Mouse (Mus musculus): ENCODE data around the gene Ubtf.

Gene Ubtf

DNA sequence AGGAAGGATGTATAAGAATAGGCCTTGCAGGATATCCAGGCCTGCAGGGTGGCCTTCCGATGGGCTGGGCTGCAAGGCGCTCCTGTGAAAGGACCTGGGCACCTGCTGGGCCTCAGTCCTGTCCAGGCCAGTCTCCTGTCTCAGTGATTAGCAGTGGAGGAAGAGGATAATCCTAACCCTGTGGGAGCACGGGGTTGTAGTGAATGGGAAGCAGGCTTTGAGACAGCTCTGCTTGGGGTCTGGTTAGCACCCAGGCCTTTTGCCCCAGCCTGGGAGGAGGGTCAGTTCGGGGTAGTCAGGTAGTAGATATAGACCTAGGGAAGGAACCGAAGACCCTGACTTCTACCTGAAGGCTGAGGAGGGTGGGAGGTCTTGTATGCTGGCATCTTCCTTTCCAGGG, 28.1 kb upstream of the Ubtf start:
- DNase-seq (ENCODE audit: low spot score in 2 of 2): no peak

DNA sequence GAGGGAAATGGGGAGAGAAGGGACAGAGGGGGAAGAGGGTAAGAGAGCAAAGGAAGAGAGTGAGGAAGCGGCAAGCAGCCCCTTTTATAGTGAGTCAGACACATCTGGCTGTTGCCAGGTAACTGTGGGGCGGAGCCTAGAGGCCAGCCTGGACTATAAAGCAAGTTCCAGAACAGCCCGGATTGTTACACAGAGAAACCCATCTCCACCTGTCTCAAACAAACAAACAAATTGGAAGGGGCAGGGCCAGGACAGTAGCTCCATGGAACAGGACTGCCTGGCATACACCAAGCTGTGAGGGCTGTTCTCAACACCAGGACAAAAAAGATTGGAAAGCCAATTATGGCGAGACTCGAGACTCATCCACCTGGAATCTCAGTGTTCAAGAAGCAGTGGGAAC, 27.4 kb upstream of the Ubtf start:
- DNase-seq (ENCODE audit: low spot score in 2 of 2): no peak

DNA sequence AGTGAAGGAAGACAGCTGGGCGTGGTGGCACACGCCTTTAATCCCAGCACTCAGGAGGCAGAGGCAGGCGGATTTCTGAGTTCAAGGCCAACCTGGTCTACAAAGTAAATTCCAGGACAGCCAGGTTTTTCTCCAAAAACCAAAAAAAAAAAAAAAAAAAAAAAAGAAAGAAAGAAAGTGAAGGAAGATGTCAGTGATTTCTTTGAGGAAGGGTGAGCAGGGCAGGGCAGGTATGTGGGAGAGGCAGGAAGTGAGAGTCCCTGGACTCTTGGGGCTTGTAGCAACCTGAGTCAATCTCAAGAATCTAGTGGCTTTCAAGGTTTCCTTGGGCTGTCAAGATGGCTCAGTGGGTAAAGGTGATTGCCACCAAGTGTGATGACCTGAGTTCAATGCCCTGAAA, 24.9 kb upstream of the Ubtf start:
- no peak for DNase-seq (ENCODE audit: low spot score in 2 of 2)

DNA sequence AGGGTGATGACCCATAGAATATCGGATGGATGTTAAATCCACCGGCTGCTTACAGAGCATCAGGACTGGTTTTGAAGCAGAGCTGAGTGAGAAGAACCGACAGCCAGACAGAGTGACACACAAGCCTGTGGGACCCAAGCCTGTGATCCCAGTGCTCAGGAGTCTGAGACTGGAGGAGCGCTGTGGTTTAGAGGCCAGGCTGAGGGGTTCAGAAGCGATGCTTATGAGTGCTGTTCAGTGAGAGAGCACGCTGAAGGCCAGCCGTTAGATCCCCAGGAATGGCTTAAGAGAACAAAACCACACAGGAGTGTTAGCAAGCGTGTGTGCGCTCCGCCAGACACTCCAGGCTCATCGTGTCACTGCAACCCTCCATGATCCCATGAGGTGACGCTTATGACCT, 23.2 kb upstream of the Ubtf start:
- no peak for DNase-seq (ENCODE audit: low spot score in 2 of 2)

DNA sequence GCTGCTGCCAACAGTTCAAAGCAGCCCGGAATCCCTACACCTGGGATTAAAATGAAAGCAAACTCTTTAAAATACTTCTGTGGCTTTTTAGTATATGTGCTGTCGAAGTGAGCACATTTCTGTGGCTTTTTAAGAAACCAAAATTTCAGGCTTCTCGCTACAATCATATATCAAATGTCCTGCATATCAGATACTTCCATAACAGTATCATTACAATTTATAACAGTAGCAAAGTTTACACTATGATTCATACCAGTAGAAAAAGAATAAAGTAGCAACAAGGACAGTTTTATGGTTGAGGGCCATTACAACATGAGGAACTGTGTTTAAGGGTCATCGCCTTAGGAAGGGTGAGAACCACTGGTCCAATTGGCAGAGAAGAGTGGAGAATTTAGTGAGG, 21.6 kb upstream of the Ubtf start:
- no peak for DNase-seq (ENCODE audit: low spot score in 2 of 2)

DNA sequence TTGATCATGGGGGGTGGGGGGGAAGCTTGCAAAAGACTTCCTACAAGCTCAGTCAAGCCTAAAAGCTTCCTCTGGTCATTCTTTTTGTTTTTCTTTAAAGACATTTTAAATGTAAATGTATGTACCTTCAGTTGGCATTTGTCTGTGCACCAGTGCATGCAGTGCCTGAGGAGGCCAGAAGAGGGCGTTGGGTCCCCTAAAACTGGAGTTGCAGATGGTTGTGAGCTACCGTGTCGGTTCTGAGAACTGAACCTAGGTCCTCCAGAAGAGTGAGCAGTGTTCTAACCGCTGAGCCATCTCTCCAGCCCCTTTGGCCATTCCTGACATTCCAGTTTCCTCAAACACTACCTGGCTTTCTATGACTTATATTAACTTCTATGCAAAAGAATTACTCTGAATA, 20.1 kb upstream of the Ubtf start:
- DNase-seq (ENCODE audit: low spot score in 2 of 2): no peak

DNA sequence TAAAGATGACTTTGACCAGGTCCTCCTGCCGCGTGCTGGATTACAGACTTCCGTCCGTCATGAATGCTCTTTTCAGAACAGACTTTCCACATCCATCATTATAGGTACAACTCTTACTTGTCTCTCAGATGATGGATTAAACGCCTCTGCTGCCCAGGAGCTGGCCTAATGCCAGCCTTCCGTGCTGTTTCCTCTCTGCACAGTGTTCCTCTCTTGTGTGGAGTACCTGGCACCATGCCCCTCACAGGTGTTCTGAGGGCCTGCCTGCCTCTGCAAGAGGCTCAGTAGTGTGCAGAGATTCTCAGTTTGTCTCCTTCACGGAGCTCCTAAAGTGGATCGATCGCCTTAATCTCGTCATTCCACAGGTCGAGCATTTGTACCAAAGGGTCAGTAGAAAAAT, 19.7 kb upstream of the Ubtf start:
- DNase-seq (ENCODE audit: low spot score in 2 of 2): no peak

DNA sequence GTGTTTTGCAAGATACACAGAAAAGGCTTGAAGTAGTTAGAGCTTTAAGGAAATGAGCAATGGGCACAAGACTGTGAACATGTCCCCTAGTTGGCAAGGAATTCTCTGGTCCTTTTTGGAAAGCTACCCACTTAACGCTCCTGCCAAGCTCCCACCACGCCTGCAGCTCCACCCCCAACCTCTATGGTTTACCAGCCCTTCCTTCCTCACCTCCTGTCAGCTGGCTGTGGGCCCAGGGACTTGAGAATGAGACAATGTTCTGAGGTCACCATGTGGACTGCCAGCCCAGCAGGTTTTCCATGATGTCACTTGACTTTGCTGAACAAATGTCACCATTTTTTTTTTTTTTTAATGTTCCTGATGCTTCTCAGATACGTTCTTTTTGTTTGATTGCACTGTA, 19.0 kb upstream of the Ubtf start:
- DNase-seq (ENCODE audit: low spot score in 2 of 2): no peak

DNA sequence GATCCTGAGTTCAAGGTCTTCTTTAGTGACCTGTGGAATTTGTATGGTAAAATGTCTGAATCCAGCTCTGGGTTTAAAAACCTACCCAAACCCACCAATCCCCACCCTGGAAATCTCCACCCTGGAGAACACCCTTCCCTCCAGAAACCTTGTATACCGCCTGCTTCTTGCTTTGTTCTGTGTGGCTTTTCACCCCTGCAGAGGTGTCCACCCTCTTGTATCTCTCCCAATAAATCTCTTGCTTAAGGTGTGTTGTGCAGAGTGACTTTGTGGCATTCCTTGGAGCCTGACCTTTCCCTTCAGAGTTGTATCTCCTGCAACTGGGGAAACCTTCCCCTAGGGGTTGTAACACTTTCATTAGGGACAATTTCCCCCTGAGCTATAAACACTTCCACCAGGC, 18.4 kb upstream of the Ubtf start:
- no peak for DNase-seq (ENCODE audit: low spot score in 2 of 2)

DNA sequence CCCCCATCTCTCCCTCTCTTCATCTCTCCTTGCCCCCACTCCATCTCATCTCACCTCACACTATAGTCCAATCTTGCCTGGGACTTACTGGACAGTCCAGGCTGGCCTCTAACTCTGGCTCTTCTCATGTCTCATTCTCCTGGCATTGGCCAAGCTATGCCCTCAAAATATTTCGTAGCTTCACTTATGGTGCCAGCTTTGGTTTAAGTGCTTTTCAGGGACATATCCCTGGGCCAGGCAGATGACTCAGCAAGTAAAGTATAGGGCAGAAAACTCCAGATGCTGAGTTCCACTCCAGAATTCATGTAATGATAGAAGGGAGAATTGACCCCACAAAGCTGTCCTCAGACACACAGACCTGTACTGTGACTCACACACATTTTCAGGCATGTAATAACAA, 16.6 kb upstream of the Ubtf start:
- DNase-seq (ENCODE audit: low spot score in 2 of 2): no peak

DNA sequence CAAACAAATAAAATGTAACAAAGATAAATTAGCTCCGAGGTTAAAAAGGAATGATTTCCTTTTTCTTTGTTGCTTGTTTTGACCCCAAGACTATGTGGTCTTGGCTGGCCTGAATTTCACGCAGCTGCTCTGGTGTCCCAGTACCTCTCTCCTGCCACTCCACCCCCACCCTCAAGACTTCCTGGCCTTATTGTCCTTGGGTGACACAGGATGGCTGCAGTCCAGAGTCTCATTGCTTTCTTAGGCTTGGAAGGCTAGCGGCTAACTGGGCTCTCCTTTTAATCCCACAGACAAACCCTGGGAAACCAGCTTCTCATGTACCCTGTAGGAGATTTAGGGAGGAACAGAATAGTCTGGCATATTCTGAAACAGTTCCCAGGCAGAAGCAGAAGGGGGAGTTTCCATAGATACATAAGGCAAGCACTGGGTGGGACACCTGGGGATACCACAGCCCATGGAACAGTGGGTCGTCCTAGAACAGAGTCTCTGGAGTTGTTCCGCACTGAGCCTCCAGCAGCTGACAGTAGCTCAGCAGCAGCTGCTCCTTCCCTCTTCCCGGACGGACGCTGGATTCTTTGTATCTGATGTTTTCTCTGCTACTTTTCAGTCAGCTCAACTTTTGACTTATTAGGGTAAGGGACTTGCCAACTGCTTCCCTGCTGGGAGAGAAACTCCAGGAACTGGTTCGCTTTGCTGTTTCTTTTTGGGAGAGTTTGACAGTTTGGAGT, 15.6 kb upstream of the Ubtf start:
- no peak for DNase-seq (ENCODE audit: low spot score in 2 of 2)

DNA sequence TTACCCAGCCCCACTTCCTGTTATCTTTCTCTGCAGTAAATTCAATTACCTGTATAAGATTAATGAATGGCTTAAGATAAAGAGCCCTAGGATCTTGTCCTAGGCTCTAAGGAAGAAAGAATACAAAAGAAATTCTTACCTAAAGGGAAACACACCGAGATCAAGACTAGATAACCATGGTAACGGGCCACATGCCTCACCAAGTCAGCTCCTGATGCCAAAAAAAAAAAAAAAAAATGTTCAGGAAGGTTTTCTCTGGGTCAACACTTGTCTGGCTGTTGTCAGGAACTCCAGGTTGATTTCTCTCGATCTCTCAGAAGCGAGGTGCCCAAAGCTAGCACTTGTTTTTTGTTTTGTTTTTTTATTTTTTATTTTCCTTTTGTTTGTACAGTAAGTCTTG, 14.5 kb upstream of the Ubtf start:
- no peak for DNase-seq (ENCODE audit: low spot score in 2 of 2)

DNA sequence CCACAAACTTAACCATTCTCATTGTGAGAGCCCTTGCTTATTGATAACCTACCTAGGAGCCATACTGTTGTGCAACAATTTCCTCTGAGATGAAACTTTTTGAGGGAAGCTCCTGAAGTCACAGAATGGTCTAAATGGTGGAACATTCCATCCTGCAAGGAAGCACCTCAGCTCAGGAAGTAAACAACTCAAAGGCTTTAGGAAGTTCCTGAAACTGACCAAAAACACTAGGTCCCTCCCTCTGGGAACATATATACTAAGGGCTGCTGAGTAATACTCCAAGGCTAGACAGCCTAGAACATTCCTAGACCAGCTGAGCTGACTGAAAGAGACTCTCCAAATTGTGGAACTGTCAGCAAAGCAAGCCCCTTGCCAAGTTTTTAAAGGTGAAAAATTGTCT, 13.5 kb upstream of the Ubtf start:
- no peak for DNase-seq (ENCODE audit: low spot score in 2 of 2)

DNA sequence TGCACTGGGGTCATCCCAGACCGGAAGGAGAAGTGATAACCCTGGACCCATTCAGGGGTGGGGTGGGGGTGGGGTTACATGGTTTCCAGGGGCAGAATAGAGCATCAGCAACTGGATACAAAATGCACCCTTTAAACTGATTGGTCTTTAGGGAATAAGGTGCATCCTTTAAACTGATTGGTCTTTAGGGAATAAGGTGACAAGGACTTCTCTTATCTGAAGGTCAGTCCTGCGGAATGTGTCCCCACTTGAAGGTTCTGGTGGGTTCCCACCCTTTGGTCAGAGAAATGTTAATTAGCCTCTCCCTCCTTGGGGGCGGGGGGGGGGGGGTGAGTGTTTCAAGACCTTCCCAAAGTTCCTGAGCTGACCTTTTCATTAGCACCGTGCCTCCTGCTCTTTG, 12.3 kb upstream of the Ubtf start:
- no peak for DNase-seq (ENCODE audit: low spot score in 2 of 2)

DNA sequence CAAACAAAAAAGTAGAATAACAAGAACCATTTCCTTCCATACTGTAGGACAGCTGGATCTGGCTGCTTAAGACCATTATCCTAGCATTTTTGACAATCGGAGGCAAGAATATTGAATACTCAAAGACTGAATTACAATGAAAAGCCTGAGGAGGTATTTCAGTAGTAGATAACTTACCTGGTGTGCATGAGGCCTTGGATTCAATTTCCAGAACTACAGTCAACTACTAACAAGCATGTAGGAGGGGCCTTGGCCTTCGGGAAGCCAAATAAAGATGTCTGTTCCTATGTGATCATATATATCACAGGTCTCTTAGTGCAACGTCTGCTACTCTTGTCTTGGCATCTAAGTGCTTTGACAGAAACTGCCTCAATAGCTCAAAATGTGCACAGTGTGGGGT, 10.5 kb upstream of the Ubtf start:
- no peak for DNase-seq (ENCODE audit: low spot score in 2 of 2)

DNA sequence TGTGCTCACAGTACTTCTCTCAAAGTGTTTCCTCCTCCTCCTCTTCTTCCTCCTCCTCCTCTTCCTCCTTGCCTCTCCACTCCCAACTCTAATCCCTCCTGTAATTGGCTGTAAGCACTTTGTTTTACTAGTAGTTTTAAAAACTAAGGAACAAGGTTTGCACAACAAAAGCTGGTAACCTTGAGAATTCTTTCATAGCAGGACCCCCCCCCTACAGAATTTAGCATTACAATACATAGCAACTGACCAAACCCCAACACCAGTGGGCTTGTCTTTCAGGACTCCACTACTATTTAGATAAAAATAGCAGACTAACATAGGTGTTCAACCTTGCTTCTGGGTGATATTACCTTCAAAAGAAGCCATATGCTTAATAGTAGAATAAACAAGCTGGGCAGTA, 10.0 kb upstream of the Ubtf start:
- DNase-seq (ENCODE audit: low spot score in 2 of 2): no peak

DNA sequence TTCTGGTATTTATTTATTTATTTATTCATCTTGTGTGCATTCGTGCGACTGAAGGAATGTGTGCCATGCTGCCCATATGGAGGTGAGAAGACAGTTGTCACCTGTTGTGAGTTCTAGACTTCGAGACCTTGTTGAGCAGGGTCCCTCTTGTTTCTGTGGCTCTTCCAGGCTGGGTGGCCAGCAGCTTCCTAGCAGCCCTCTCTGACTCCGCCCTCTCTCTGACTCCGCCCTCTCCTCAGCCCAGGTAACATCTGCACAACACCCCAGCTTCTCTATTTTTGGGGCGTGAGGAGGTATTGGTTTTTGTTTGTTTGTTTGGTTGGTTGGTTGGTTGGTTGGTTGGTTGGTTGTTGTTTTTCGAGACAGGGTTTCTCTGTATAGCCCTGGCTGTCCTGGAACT, 8.3 kb upstream of the Ubtf start:
- no peak for DNase-seq (ENCODE audit: low spot score in 2 of 2)

DNA sequence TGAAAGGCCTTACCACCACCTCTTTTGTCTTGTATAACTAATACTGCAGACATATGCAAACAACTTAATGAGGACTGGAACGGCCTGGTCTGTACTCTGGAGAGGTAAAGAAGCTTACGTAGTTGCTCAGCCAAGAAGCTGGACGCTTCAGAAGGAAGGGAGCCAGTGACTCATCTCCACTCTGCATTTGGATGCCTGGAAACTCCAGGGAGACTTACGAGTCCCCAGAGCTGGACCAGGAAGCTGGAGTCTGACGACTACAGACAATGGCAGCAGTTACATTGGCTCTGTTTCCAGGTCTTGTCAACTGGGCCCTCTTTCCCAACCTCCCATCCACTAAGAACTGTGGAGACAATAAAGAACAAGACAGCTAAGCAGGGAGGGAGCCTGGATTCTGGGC, 7.7 kb upstream of the Ubtf start:
- no peak for DNase-seq (ENCODE audit: low spot score in 2 of 2)

DNA sequence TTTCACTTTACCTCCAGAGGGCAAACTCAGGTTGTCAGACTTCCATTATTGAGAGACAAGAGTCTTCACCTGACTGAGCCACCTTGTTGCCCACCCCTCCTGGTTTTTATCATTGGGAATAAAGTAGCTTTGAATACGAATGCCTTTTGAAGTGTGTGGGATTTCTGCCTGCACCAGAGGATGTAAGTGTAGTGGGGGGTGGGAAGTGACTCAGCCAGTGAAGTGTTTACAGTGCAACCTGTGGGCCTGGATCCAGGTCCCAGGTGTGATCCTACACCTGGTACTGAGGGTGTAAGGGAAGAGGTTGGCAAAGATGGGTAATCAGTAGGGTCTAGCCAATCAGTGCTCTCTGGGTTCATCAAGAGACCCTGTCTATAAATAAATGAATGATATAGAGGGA, 4.0 kb upstream of the Ubtf start:
- DNase-seq (ENCODE audit: low spot score in 2 of 2): no peak

DNA sequence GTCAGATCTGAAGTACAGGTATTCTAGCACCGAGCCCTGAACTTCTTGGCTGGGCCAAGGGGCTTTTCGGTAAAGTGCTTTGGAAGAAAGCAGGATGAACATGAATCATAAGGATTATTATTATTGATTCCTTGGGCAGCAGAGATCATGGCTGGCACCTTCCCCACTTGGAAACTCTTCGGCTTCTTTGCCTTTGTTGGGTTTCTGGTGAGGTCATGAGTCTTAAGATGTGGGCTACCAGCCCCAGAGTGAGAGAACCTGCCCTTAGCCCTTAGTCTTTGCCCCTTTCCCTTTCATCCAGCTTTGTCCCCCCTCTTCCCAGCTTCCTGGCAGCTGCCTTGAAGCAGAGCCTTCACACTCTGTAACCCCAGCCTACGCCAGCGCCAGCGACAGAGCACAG, 2.4 kb upstream of the Ubtf start:
- DNase-seq (ENCODE audit: low spot score in 2 of 2): no peak

DNA sequence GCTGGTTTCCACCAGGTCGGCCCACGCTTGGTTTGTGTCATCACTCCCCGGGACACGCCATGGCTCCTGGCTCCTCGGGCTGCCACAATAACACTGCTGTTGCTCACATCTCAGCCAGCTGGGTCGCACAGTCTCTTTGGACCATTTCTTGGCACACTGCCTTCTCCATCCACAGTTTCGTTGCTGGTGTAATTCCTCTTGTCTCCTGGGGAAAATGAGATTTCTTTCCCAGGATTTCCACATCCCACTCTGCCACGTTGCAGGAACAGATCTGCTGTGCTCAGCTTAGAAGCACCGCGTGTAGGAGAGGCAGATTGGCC, 1.1 kb upstream of the Ubtf start:
- DNase-seq (ENCODE audit: low spot score in 2 of 2): no peak

DNA sequence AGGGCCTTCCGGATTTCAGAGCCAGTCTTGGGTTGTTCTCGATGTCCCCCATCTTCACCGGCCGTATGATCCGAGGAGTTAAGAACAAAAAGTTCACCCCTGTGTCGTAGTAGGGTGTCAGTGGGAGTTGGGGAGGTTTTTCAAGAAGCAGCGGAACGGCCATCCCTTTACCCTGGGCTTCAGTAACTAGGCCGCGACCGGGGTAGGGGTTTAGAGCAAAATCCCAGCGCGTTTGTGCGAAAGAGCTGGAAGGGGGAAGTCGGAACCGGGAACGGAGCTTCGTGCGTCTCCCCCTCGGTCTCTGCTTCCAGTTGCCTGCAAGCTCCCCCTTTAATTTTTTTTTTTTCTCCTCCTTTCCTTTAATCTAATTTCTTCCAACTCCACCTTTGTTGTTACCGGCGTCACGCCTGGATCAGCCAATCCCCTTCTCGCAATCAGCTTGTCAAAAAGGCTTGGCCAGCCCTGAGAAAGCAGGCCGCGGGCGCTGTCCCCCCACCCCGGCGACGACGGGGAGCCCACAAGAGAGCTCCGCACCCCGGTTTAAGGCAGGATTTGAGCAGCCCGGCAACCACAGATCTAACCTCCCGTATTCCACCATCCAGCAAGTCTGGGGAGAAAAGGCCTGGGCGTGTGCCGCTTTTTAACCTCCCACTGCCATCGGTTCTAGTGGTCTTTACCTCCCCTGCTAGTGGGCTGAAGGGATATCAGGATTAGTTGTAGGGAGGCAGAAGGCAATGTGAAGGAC, 571 bp upstream of the Ubtf start:
- peak; percentile 63 to 69 for DNase-seq (ENCODE audit: low spot score in 2 of 2)

DNA sequence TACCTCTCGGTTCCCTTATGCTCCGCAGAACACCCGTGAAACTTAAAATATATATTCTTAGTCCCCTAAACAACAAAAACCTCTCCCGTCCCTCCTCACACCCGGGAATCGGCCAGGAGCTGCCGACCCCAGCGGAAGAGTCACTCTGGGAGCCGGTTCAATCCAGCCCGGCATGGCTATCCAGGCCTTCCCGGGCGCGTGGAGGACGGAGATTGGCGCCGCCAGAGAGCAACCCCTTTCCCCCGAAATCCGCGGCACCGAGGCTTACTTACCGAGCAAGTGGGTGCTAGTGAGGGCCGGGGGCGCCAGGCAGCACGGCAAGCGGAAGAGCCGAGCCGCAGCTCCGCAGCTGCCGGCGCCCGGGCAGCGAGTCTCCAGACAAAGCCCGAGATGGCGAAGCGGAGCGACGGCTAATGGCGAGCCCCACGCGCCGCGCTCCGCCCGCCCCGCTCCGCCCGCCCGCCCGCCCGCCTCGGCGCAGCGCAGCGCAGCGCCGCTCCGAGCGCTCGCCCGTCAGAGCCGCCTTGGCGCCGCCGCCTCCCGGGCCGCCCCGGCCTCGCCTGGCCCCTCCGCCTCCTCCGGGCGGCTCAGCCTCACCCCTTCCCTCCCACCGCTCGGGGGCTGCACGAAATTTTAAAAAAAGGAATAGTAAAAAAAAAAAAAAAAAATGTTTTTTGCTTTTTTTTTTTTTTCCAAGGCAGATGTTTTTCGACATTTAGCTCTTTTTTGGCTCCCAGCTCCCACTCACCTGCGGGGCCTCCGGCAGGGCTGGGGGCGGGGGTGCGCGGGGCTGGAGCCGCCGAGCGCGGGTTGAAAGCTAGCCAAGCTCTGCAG, 749 bp downstream of the Ubtf start:
- peak in 1 of 2 experiments; percentile 59 for DNase-seq (ENCODE audit: low spot score in 2 of 2)

Measured in spleen, postnatal 14 days (tissue).